Mouse (Mus musculus) inflammation-experienced regulatory T-cells, adult 16 weeks (primary cell): Measurements from ENCODE around the gene Zyg11b. TPM values are rescaled to one million over a fixed set of nuclear protein-coding genes. Genes with fewer than 3 reads are reported as not detected.

Source experiments
- polyA plus RNA-seq: library from polyadenylated mRNA; unstranded; fragments of 100-300 nt; shearing (Covaris generic); gene quantifications from one replicate; pipeline ENCODE4 v1.2.1, GENCODE M21; 2017

The Zyg11b gene
- polyA plus RNA-seq = 26.4 TPM

GRCm38 (mm10) chr4:108300670-108301373 lies at the start of gene Zyg11b:
Gene Zyg11b, minus strand, starts transcription at chr4:108301096.

DNA sequence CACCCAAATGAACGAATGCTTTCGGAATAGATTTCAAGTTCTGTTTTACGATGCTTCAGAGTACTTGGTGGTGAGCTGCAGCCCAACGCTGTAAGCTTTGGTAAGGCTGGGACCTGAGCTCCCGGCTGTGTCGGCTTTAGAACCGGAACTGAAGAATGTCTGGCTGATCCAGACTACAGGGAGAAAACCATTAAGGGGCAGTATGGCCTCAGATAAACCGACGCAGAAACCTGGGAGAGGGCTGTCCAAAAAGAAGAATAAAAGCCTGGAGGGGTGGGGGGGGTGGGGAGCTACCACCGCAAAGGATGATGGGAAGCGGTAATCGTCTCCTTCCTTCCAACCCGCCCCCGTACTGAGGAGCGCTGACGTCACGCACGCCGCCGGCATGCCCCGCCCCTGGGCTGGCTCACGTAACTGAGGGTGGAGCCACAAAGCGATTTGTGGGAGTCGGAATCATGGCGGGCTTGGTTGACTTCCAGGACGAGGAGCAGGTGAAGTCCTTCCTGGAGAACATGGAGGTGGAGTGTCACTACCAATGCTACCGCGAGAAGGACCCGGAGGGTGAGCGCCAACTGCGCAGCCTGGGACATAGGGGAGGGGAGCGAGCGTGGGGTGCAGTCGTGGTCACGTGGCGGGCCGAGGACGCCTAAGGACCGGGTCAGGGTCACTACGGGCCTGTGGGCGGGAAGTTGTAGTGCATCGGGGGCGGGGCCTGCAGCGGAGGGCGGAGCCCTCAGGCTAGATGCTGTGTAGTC lies 27.0 kb upstream of the Zyg11b start, which contains the start of gene Coa7:
Coa7 (plus strand) TSS at position 411 of the 755 bp plus-strand sequence.

DNA sequence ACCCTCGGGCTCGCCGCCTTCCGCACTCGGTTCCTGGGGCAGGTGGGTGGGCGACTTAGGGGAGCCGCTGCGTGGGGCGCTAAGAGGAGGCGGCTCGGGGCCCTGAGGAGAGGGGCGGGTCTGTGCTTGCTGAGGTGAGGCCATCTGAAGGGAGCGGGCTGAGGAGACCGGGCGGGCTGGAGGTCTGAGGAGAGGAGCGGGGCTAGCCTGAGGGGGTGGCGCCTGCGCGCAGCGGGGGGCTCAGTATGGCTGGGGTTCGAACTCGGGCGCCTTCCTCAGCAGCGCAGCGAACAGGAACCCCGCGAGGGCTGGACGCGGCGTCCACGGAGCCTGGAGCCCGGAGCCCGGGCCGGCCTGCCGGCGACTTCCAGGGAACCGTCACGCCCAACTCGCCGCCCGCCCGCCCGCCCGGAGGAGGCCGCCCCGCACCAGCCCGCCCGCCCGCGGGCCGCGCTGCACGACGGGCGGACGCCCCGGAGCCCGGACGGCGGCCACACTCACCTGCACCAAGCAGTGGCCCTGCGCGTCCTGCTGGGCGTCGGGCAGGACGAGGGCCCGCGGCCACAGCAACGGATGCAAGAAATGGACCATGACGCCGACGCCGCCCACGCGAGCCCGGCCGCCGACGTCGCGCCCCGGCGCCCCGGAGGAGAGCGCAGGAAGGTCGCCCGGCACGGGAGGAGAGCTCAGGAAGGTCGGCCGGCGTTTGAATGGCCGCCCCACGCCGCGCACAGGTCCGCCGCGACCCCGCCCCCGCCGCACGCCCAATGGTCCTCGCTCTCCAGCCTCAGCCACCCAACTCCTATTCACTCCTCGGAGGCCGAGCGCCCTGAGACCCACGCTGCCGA lies 83.3 kb downstream of the Zyg11b start, which contains the start of gene Zyg11a:
Zyg11a (minus strand) TSS at position 717 of the 848 bp plus-strand sequence.

Other genes with a start within 250 kb of the Zyg11b start
- gene Podn, start 204.7 kb downstream of the Zyg11b start, polyA plus RNA-seq = not detected
- gene Scp2, start 156.1 kb downstream of the Zyg11b start, polyA plus RNA-seq = 321 TPM
- 4.4 TPM for gene Echdc2, start 135.7 kb downstream of the Zyg11b start, polyA plus RNA-seq
- gene Zyg11a, start 83.0 kb downstream of the Zyg11b start, polyA plus RNA-seq = not detected
- gene Coa7, start 27.0 kb upstream of the Zyg11b start, polyA plus RNA-seq = 27.7 TPM
- not detected for gene Shisal2a, start 82.3 kb upstream of the Zyg11b start, polyA plus RNA-seq
- 6.2 TPM for gene Gpx7, start 105.9 kb upstream of the Zyg11b start, polyA plus RNA-seq
- 48.9 TPM for gene Tut4, start 158.3 kb upstream of the Zyg11b start, polyA plus RNA-seq